Mouse (Mus musculus) stomach, embryonic 16.5 days (tissue): ENCODE measurements at regions not wholly inside any gene's neighbourhood (a gene's known extent, or its start where the extent isn't known, plus 50 kb on each side); places are given as distances from the start of the nearest gene placed in this dataset.

ENCODE experiments used
- ATAC-seq: fragments of 200-750 bp; cut with Nextera tagmentation; 2 replicates; pipeline ENCODE4 v1.8.0; 2017; ENCODE audit warnings: moderate number of reproducible peaks, moderate TSS enrichment; ENCODE audit not compliant: insufficient read depth, low FRiP score
- H3K27ac ChIP-seq: fragments of 300-500 bp; sonication (generic); 2 replicates; pipeline ENCODE4 v1.5.1; 2014; ENCODE audit warnings: low read length
- H3K27me3 ChIP-seq: fragments of 300-500 bp; sonication (generic); 2 replicates; pipeline ENCODE4 v1.6.1; 2014; ENCODE audit warnings: low read length, control low read depth, mixed read lengths; ENCODE audit not compliant: control insufficient read depth, insufficient read depth
- H3K36me3 ChIP-seq: fragments of 300-500 bp; sonication (generic); 2 replicates; pipeline ENCODE4 v1.6.1; 2014; ENCODE audit warnings: low read length; ENCODE audit not compliant: control insufficient read depth, insufficient read depth
- H3K4me1 ChIP-seq: fragments of 300-500 bp; sonication (generic); 2 replicates; pipeline ENCODE4 v1.6.1; 2014; ENCODE audit warnings: low read length, control low read depth, mixed read lengths; ENCODE audit not compliant: control insufficient read depth, insufficient read depth
- H3K4me2 ChIP-seq: fragments of 300-500 bp; sonication (generic); 2 replicates; pipeline ENCODE4 v1.6.1; 2014; ENCODE audit warnings: low read depth, low read length, mixed read lengths
- H3K4me3 ChIP-seq: fragments of 300-500 bp; sonication (generic); replicated peaks from 2 replicates; pipeline ENCODE4 v1.5.1; 2014; ENCODE audit warnings: mild to moderate bottlenecking, low read length
- H3K9ac ChIP-seq: fragments of 300-500 bp; sonication (generic); 2 replicates; pipeline ENCODE4 v1.6.1; 2014; ENCODE audit warnings: low read length
- H3K9me3 ChIP-seq: fragments of 300-500 bp; sonication (generic); replicated peaks from 2 replicates; pipeline ENCODE4 v1.6.1; 2016; ENCODE audit warnings: low read length, control low read depth; ENCODE audit not compliant: control insufficient read depth
- WGBS: fragments of 180-500 bp; shearing (Covaris S2); extraction: QIAGEN DNeasy Blood & Tissue Kit; methylation state at CpG from one replicate; pipeline ENCODE4 v1.1.7; 2014; 5-methylcytosine and 5-hydroxymethylcytosine counted together

DNA sequence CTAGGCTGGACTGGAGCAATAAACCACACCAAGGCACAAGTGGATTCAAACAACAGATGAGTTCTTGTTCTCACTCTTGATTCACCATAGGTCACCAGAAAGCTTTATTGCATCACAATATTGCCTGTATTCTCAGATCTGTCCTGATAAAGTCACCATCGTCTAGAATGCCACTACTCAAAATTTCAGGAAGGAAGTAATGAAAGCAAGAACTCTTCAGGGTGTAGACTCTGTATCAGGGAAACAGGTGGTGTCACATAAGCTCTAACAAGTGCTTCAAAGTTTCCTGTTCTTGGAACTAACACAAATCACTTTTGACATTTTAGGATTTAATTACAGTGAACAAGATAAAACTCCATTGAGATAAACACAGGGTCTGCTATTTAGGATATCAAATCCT is 52.2 kb upstream of the Tars start:
- H3K4me2 ChIP-seq: no peak overlapping the region
- no peak overlapping the region for H3K27ac ChIP-seq
- no peaks in the 10 kb centered on the region for H3K27me3 ChIP-seq
- no peaks in the 10 kb centered on the region; the same call in 1 of the 2 replicates for H3K9me3 ChIP-seq
- H3K4me3 ChIP-seq: no peak overlapping the region
- no peak overlapping the region for H3K9ac ChIP-seq
- no peaks in the 10 kb centered on the region for H3K36me3 ChIP-seq
- WGBS: 59% methylated on average over 1 of the region's 1 CpGs
- ATAC-seq: no peak
- no peaks in the 10 kb centered on the region for H3K4me1 ChIP-seq
